Mouse (Mus musculus): ENCODE measurements around the gene Fmr1. TPM values are rescaled to one million over a fixed set of nuclear protein-coding genes. Genes with fewer than 3 reads are reported as not detected.

Gene Fmr1
- polyA plus RNA-seq, 1 experiment = 7.5 TPM

DNA sequence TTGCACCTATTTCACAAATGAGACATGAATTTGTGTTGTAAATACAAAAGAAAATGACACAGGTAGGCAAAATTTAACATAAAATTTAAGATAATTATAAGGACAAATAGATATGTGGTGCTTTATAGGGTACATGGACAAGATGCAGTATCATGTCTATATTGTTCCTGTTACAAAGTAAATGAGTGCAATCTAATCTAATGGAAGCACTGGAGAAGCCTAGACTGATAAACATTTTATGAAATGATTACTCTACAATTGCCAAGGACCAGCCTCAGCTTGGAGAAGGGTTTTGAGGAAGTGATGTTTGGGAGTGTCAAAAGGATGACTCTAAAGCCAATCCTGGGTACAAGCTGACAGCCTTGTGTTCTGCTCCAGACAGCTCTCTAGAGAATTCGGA lies 58.6 kb downstream of the Fmr1 start:
- no peak overlapping the region for H3K27ac ChIP-seq (ENCODE audit: insufficient read depth, low read depth, low read length)
- no peak overlapping the region for H3K4me3 ChIP-seq (ENCODE audit: low read depth, low read length)
- H3K36me3 ChIP-seq (ENCODE audit: control insufficient read depth, insufficient read depth, low read length) = no peaks in the 10 kb centered on the region
- no peaks in the 10 kb centered on the region for H3K27me3 ChIP-seq (ENCODE audit: control insufficient read depth, insufficient read depth, low read length)
- TF ChIP-seq CTCF (IDR thresholded peaks at IDR 0.05; ENCODE audit: extremely low read depth, insufficient read length, insufficient replicate concordance, low read depth, low read length) = no peak
- no peak for TF ChIP-seq POLR2A (IDR thresholded peaks at IDR 0.05; ENCODE audit: low read depth, low read length)
- no peaks in the 10 kb centered on the region for H3K4me1 ChIP-seq (ENCODE audit: control insufficient read depth, insufficient read depth, insufficient read length, low read length)
- WGBS = 63% methylated on average over 1 of the region's 1 CpGs

DNA sequence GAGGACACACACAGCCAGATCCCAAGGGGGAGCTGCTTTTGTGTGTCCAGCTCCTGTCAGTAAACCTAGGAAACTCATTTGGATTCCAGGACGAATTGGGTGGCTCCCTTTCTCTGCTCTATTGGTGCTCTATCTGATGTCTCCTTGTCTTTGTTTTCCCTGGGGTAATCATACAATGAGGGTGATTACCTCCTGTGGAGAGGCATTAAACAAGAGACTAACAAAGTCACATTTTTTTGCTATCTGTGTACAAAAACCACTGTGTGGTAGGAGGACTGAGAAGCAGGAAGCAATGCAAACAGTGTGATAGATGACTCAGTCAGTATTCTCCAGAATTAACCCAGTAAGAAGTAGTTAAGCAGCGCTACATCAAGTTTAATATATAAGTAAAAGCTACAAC lies 61.7 kb downstream of the Fmr1 start:
- Histone ChIP-seq H3K4me1 (ENCODE audit: control insufficient read depth, insufficient read depth, insufficient read length, low read length) (no peaks in the 10 kb centered on the region), H3K27ac (ENCODE audit: insufficient read depth, low read depth, low read length) (no peak overlapping the region), H3K4me3 (ENCODE audit: low read depth, low read length) (no peak overlapping the region), H3K36me3 (ENCODE audit: control insufficient read depth, insufficient read depth, low read length) (no peaks in the 10 kb centered on the region), H3K27me3 (ENCODE audit: control insufficient read depth, insufficient read depth, low read length) (no peaks in the 10 kb centered on the region)
- TF ChIP-seq POLR2A (IDR thresholded peaks at IDR 0.05; ENCODE audit: low read depth, low read length) = no peak
- no peak for TF ChIP-seq CTCF (IDR thresholded peaks at IDR 0.05; ENCODE audit: extremely low read depth, insufficient read length, insufficient replicate concordance, low read depth, low read length)
- 52% methylated on average over 2 of the region's 2 CpGs for WGBS

DNA sequence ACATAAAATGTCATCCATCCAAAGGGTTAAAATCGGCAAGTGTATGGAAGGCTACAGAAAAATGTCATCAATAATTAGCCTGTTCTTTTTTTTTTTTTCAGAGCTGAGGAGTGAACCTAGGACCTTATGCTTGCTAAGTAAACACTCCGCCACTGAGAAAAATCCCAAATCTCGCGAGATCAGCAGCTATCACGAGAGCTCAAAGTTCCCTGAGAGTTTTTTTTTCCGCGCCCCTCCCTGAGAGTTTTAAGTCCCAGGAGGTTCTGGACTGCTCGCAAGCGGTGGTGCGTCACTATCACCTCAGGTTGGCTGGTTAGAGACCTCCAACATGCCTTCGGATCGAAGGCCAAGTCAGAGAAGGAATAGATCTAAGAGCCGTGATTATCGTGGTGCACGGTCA lies 83.3 kb downstream of the Fmr1 start, which contains the start of gene Fmr1nb:
Gene Fmr1nb (plus strand): TSS at position 234 of the 400 bp plus-strand sequence.
- Histone ChIP-seq H3K36me3 (ENCODE audit: control insufficient read depth, insufficient read depth, low read length) (no peaks in the 10 kb centered on the region), H3K4me1 (ENCODE audit: control insufficient read depth, insufficient read depth, insufficient read length, low read length) (no peaks in the 10 kb centered on the region), H3K4me3 (ENCODE audit: low read depth, low read length) (no peak within 1 kb of the TSS), H3K27ac (ENCODE audit: insufficient read depth, low read depth, low read length) (no peak within 1 kb of the TSS), H3K27me3 (ENCODE audit: control insufficient read depth, insufficient read depth, low read length) (no peaks in the 10 kb centered on the region)
- TF ChIP-seq POLR2A (IDR thresholded peaks at IDR 0.05; ENCODE audit: low read depth, low read length) = no peak
- no peak for TF ChIP-seq CTCF (IDR thresholded peaks at IDR 0.05; ENCODE audit: extremely low read depth, insufficient read length, insufficient replicate concordance, low read depth, low read length)
- 84% methylated on average over 15 of the region's 15 CpGs for WGBS

Other genes with a start within 250 kb of the Fmr1 start
- gene Fmr1nb, start 83.3 kb downstream of the Fmr1 start, polyA plus RNA-seq (2012; rRNA removed) = 1.7 TPM in 1 of 2 replicates, not detected in the other
- gene Gm14698, start 142.6 kb downstream of the Fmr1 start, polyA plus RNA-seq (2012; rRNA removed) = 0.03 and 0.09 TPM in 2 replicates
- gene Gm6812, start 214.5 kb downstream of the Fmr1 start, polyA plus RNA-seq (2012; rRNA removed) = not detected in 2 replicates

Data from small intestine, adult 2 months (tissue).